Mouse (Mus musculus): ENCODE results near the gene Tab1.

DNA sequence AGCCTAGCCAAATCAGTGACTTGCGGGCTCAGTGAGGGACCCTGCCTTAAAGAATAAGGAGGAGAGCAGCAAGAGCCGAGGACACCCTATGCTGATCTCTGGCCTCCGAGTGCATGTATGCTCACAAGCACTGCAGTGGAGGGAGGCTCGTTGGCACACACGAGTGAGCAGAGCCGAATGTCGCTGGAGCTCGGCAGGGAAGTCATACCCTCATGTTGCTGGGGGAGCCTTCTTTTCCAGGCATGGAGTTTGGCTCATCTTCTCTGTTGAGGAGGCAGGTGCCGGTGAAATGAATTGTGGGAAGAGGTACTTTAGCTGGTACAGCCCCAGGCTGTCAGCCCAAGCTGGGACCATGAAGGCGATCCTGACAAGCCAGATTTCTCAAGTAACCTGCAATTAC is 36.5 kb upstream of the Tab1 start:
- no peak for TF ChIP-seq CTCF (IDR thresholded peaks at IDR 0.05; ENCODE audit: extremely low read depth, insufficient read depth, low read length)
- TF ChIP-seq POLR2A (IDR thresholded peaks at IDR 0.05; ENCODE audit: extremely low read depth, insufficient read depth, low read length): no peak

All from cortical plate, adult 2 months (tissue).